Comparison of ENCODE assay signal across 13 mouse cellular contexts in the genomic region with DNA sequence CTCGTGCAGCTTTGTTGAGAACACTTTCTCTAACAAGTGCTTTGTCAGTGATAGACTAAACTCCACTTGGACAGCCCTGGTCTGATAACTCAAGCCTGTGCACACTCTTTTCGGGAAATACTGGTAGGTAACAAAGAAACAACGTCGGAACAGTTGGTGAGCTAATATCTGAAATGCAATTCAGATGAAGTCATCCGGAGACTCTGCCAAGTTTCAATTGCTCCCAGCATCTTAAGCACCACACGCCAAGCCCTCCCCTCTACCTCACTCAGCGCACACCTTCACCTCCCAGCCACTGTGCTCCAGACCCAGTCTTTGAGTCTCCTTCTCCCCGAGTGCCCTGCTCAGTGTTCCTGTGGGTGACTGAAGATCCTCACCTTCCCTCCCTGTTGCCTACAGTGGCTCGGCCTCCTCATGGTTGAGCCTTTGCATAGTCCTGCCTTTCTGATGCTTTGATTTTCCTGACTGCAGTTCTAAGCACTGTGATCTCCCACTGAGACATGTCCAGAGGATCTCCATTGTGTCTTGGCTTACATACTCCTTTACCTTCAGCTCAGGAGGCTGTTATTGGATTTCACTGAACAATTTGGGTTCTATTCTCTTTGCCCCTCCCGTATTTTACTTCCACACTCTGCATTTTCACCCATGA. TPM values are rescaled to one million over a fixed set of nuclear protein-coding genes. Genes with fewer than 3 reads are reported as not detected.
DNase-seq lines count a peak whose midpoint lies in the region; ATAC-seq lines count a peak whose summit lies in the region.
"Had no signal": no experiment of that assay in that cellular context is flagged by ENCODE, and none has a peak within 500 bp of the region (broad histone marks: within the 10 kb centered on the region; RNA-seq: fewer than 3 reads in every experiment).

No protein-coding gene starts in this region.

- H3K4me2 ChIP-seq in heart, embryonic 15.5 days, result peak overlapping the region; percentile 18
- H3K4me2 ChIP-seq in heart, embryonic 11.5 days, result no peak overlapping the region
- H3K4me2 ChIP-seq in embryonic facial prominence, embryonic 14.5 days (ENCODE audit: low read depth, low read length), result no peak overlapping the region
- H3K4me2 ChIP-seq in lung, embryonic 15.5 days, result no peak overlapping the region
- H3K4me2 ChIP-seq: neural tube, embryonic 13.5 days had no signal

- H3K4me1 ChIP-seq in heart, embryonic 15.5 days (replicated peaks), result peaks cover 8% of the 10 kb centered on the region
- no peaks in the 10 kb centered on the region for H3K4me1 ChIP-seq in heart, embryonic 11.5 days (ENCODE audit: control insufficient read depth, insufficient read depth, low read length)
- H3K4me1 ChIP-seq in embryonic facial prominence, embryonic 14.5 days (ENCODE audit: control insufficient read depth, insufficient read depth, low read length), result no peaks in the 10 kb centered on the region
- 0 out of 2 replicates have a peak, but pooled peaks cover 5% of the 10 kb centered on the region for H3K4me1 ChIP-seq in lung, embryonic 15.5 days

- peak; percentile 50 for ATAC-seq in heart, embryonic 15.5 days (replicated peaks; ENCODE audit: insufficient number of reproducible peaks, insufficient read depth, low FRiP score, low read depth)
- ATAC-seq in heart, embryonic 11.5 days (replicated peaks; ENCODE audit: insufficient number of reproducible peaks, low FRiP score, low TSS enrichment), result no peak
- ATAC-seq in embryonic facial prominence, embryonic 14.5 days (ENCODE audit: low read depth), result peak; percentile 90
- ATAC-seq in lung, embryonic 15.5 days (ENCODE audit: borderline replicate concordance, extremely low read depth, low FRiP score, low TSS enrichment), result peak; percentile 87
- ATAC-seq in erythroid progenitor cell, adult 5-6 weeks (replicated peaks; ENCODE audit: low FRiP score, poor library complexity, severe bottlenecking), result no peak
- no peak for ATAC-seq in activated CD4-positive, CD25-positive, alpha-beta regulatory T cell, adult 4 months

- no peaks in the 10 kb centered on the region for H3K27me3 ChIP-seq in heart, embryonic 15.5 days
- no peaks in the 10 kb centered on the region for H3K27me3 ChIP-seq in heart, embryonic 11.5 days (ENCODE audit: control insufficient read depth, insufficient read depth, low read length)
- no peaks in the 10 kb centered on the region for H3K27me3 ChIP-seq in embryonic facial prominence, embryonic 14.5 days (replicated peaks; ENCODE audit: control insufficient read depth, insufficient read depth, low read length)
- no peaks in the 10 kb centered on the region for H3K27me3 ChIP-seq in lung, embryonic 15.5 days
- H3K27me3 ChIP-seq: CH12.LX; neural tube, embryonic 13.5 days had no signal

- no peaks in the 10 kb centered on the region for H3K9me3 ChIP-seq in heart, embryonic 15.5 days (replicated peaks)
- H3K9me3 ChIP-seq in heart, embryonic 11.5 days (replicated peaks; ENCODE audit: control insufficient read depth, low read length), result no peaks in the 10 kb centered on the region
- no peaks in the 10 kb centered on the region for H3K9me3 ChIP-seq in embryonic facial prominence, embryonic 14.5 days (ENCODE audit: control insufficient read depth, low read length)
- no peaks in the 10 kb centered on the region for H3K9me3 ChIP-seq in lung, embryonic 15.5 days
- H3K9me3 ChIP-seq: megakaryocyte, embryonic 14.5 days; neural tube, embryonic 13.5 days had no signal

- 29% methylated on average over 10 of the region's 10 CpGs for WGBS in heart, embryonic 15.5 days
- 63% methylated on average over 10 of the region's 10 CpGs for WGBS in heart, embryonic 11.5 days (ENCODE audit: insufficient replicate concordance)
- 55% methylated on average over 10 of the region's 10 CpGs for WGBS in embryonic facial prominence, embryonic 14.5 days
- WGBS in lung, embryonic 15.5 days, result 45% methylated on average over 10 of the region's 10 CpGs

- no peak overlapping the region for H3K4me3 ChIP-seq in heart, embryonic 15.5 days
- H3K4me3 ChIP-seq in heart, embryonic 11.5 days (ENCODE audit: low read depth, low read length), result no peak overlapping the region
- no peak overlapping the region for H3K4me3 ChIP-seq in embryonic facial prominence, embryonic 14.5 days (ENCODE audit: low read depth, low read length)
- no peak overlapping the region for H3K4me3 ChIP-seq in lung, embryonic 15.5 days
- H3K4me3 ChIP-seq: megakaryocyte, embryonic 14.5 days; neural tube, embryonic 13.5 days had no signal

- DNase-seq in brain, adult 2 months (ENCODE audit: low read depth, low spot score), result peak; percentile 88
- DNase-seq in embryonic facial prominence, embryonic 14.5 days (ENCODE audit: low spot score), result peak; percentile 87
- no peak for DNase-seq in left cerebral cortex, adult 18-20 months (ENCODE audit: low spot score in 2 of 2)
- DNase-seq: kidney, adult 2 months; right cerebral cortex, postnatal 25 days had no signal

- no peak overlapping the region for H3K27ac ChIP-seq in heart, embryonic 15.5 days
- H3K27ac ChIP-seq in heart, embryonic 11.5 days (ENCODE audit: low read depth, low read length), result no peak overlapping the region
- peak overlapping the region; percentile 39; the same call in 1 of the 2 replicates for H3K27ac ChIP-seq in embryonic facial prominence, embryonic 14.5 days (replicated peaks; ENCODE audit: low read depth, low read length)
- peak overlapping the region; percentile 65 for H3K27ac ChIP-seq in lung, embryonic 15.5 days
- H3K27ac ChIP-seq: neural tube, embryonic 13.5 days had no signal

- H3K9ac ChIP-seq in heart, embryonic 15.5 days, result no peak overlapping the region
- no peak overlapping the region for H3K9ac ChIP-seq in heart, embryonic 11.5 days (ENCODE audit: low read depth, low read length)
- H3K9ac ChIP-seq in embryonic facial prominence, embryonic 14.5 days (ENCODE audit: low read depth, low read length), result no peak overlapping the region
- H3K9ac ChIP-seq in lung, embryonic 15.5 days, result no peak overlapping the region
- H3K9ac ChIP-seq: neural tube, embryonic 13.5 days had no signal

- H3K36me3 ChIP-seq in heart, embryonic 15.5 days, result no peaks in the 10 kb centered on the region
- H3K36me3 ChIP-seq in heart, embryonic 11.5 days (ENCODE audit: control insufficient read depth, insufficient read depth, low read length), result no peaks in the 10 kb centered on the region
- no peaks in the 10 kb centered on the region for H3K36me3 ChIP-seq in embryonic facial prominence, embryonic 14.5 days (ENCODE audit: control insufficient read depth, insufficient read depth, low read length)
- H3K36me3 ChIP-seq in lung, embryonic 15.5 days, result no peaks in the 10 kb centered on the region
- H3K36me3 ChIP-seq: neural tube, embryonic 13.5 days had no signal

RNA-seq across cellular contexts. Expression of a gene that starts 37.3 kb away (rescaled TPM):
- 1.4 and 1.9 TPM in 2 replicates for polyA plus RNA-seq in heart, embryonic 15.5 days (2015; fragmentation: Nextera tagmentation; extraction: Ambion mirVana)
- 3.0 and 3.2 TPM in 2 replicates for polyA plus RNA-seq in heart, embryonic 11.5 days (2014; fragmentation: Nextera tagmentation; extraction: Ambion mirVana)
- polyA plus RNA-seq in embryonic facial prominence, embryonic 14.5 days (2014; fragmentation: Nextera tagmentation; extraction: Ambion mirVana), result 4.5 and 7.0 TPM in 2 replicates
- 1.8 and 2.5 TPM in 2 replicates for polyA plus RNA-seq in lung, embryonic 15.5 days (2015; fragmentation: Nextera tagmentation; extraction: Ambion mirVana)
- total RNA-seq in erythroid progenitor cell, adult 5-6 weeks (2015; ENCODE audit: low replicate concordance), result 23.1 and 34.2 TPM in 2 replicates
- 29.7 and 35.0 TPM in 2 replicates for total RNA-seq in erythroid progenitor cell, adult 5-6 weeks (2017; ENCODE audit: low replicate concordance)
- 1 to 10 TPM; 2.2 to 3.8 TPM for polyA plus RNA-seq in activated CD4-positive, CD25-positive, alpha-beta regulatory T cell, adult 4 months (2017; shearing (Covaris generic))
- 100 to 1,000 TPM; 341 to 359 TPM for total RNA-seq in left cerebral cortex, adult 18-20 months (2021)

Comparison
In these comparisons a context has a peak if more than half of its experiments do, and no peak if none do; other contexts are left out.
1. ATAC-seq: peak in heart, embryonic 15.5 days (single experiment), embryonic facial prominence, embryonic 14.5 days (single experiment) and lung, embryonic 15.5 days (single experiment); none in heart, embryonic 11.5 days (single experiment), erythroid progenitor cell, adult 5-6 weeks (single experiment) and activated CD4-positive, CD25-positive, alpha-beta regulatory T cell, adult 4 months (single experiment).
2. H3K27ac ChIP-seq: peak in embryonic facial prominence, embryonic 14.5 days (single experiment) and lung, embryonic 15.5 days (single experiment); none in heart, embryonic 15.5 days (single experiment) and heart, embryonic 11.5 days (single experiment).
3. DNase-seq: peak in brain, adult 2 months (single experiment) and embryonic facial prominence, embryonic 14.5 days (single experiment); none in left cerebral cortex, adult 18-20 months (0 of 2).